Mouse (Mus musculus) liver, postnatal 0 days (tissue): ENCODE data around the gene Pim3. TPM values are rescaled to one million over a fixed set of nuclear protein-coding genes. Genes with fewer than 3 reads are reported as not detected.

Experiments used
- ATAC-seq: fragments of 200-750 bp; cut with Nextera tagmentation; 2 replicates; pipeline ENCODE4 v1.8.0; 2017; ENCODE audit warnings: mild to moderate bottlenecking, moderate library complexity
- DNase-seq: peaks from one replicate; pipeline ENCODE4 v3.0.0-alpha.2; 2016
- H3K27ac ChIP-seq: fragments of 300-500 bp; sonication (generic); 2 replicates; pipeline ENCODE4 v1.5.1; 2014; ENCODE audit warnings: antibody characterized with exemption, moderate library complexity, mild to moderate bottlenecking, low read depth
- H3K27me3 ChIP-seq: fragments of 300-500 bp; sonication (generic); 2 replicates; pipeline ENCODE4 v1.6.1; 2014; ENCODE audit warnings: low read length, control low read depth, mixed read lengths; ENCODE audit not compliant: insufficient read depth
- H3K36me3 ChIP-seq: fragments of 300-500 bp; sonication (generic); replicated peaks from 2 replicates; pipeline ENCODE4 v1.6.1; 2014; ENCODE audit warnings: mild to moderate bottlenecking, control low read depth, low read length, moderate library complexity, mixed read lengths; ENCODE audit not compliant: insufficient read depth
- H3K4me1 ChIP-seq: fragments of 300-500 bp; sonication (generic); 2 replicates; pipeline ENCODE4 v1.6.1; 2014; ENCODE audit warnings: antibody characterized with exemption, mild to moderate bottlenecking, control low read depth; ENCODE audit not compliant: insufficient read depth
- H3K4me2 ChIP-seq: fragments of 300-500 bp; sonication (generic); 2 replicates; pipeline ENCODE4 v1.6.1; 2014; ENCODE audit warnings: low read depth, mild to moderate bottlenecking, low read length, moderate library complexity, mixed read lengths
- H3K4me3 ChIP-seq: fragments of 300-500 bp; sonication (generic); 2 replicates; pipeline ENCODE4 v1.5.1; 2014; ENCODE audit warnings: low read depth, low read length
- H3K9ac ChIP-seq: fragments of 300-500 bp; sonication (generic); replicated peaks from 2 replicates; pipeline ENCODE4 v1.6.1; 2014; ENCODE audit warnings: mild to moderate bottlenecking, moderate library complexity
- H3K9me3 ChIP-seq: fragments of 300-500 bp; sonication (generic); 2 replicates; pipeline ENCODE4 v1.6.1; 2016; ENCODE audit warnings: mild to moderate bottlenecking, control low read depth, low read length, mixed read lengths
- CTCF ChIP-seq: sonication (generic); IDR thresholded peaks from 2 replicates; pipeline ENCODE4 v1.5.1; 2016; ENCODE audit warnings: antibody characterized with exemption, low read depth
- EP300 ChIP-seq: IDR thresholded peaks from 2 replicates; pipeline ENCODE4 v1.6.1; 2016; ENCODE audit warnings: antibody characterized with exemption, low read depth, mild to moderate bottlenecking
- WGBS: fragments of 180-500 bp; shearing (Covaris S2); extraction: QIAGEN DNeasy Blood & Tissue Kit; methylation state at CpG from one replicate; pipeline ENCODE4 v1.1.7; 2014; ENCODE audit not compliant: insufficient replicate concordance; 5-methylcytosine and 5-hydroxymethylcytosine counted together
- polyA plus RNA-seq: library from polyadenylated mRNA; unstranded; fragments of >200 nt; fragmentation: Nextera tagmentation; extraction: Ambion mirVana; gene quantifications from 2 replicates; pipeline ENCODE4 v1.2.1, GENCODE M21; 2015

The Pim3 gene
- polyA plus RNA-seq, 1 experiment from 2014 or later: 34.2 TPM

DNA sequence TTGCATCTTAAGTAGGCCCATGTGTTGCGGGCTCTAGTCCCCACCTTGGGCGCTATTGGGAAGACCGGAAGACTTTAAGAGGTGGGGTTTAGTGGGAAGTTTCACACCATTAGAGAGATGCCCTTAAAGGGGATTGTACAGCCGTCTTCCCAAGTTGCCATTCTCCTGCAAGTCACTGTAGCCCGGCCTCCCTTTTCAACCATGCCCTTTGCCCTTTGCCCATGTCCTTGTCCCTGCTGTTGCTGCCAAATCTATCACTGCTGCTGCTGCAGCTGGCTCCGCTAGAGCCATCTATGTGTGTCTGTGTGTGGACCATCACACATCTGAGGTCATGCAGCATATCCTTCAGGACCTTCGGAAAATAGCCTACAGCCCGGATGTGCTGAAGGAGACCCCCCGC, 29.4 kb upstream of the Pim3 start:
- Histone ChIP-seq H3K27ac (peak overlapping the region; percentile 89), H3K27me3 (no peaks in the 10 kb centered on the region), H3K4me1 (peaks cover 14% of the 10 kb centered on the region), H3K9me3 (no peaks in the 10 kb centered on the region), H3K9ac (no peak overlapping the region), H3K4me3 (no peak overlapping the region), H3K36me3 (no peaks in the 10 kb centered on the region), H3K4me2 (no peak overlapping the region)
- DNase-seq (no peak), ATAC-seq (no peak)
- WGBS: 69% methylated on average over 9 of the region's 9 CpGs
- TF ChIP-seq CTCF: no peak
- TF ChIP-seq EP300: no peak

DNA sequence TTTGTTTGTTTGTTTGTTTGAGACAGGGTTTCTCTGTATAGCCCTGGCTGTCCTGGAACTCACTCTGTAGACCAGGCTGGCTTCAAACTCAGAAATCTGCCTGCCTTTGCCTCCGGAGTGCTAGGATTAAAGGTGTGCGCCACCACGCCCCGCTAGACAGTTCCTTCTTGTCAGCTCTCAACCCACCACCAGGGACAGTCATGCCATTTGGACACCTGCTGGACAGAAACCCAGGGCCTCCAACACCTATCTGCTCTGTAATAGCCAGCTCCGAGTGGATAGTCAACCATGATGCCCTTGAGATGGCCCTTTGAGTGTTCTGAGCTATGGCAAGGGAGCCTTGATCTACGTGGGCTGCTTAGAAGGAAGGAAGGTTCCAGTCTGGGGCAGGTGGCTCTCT, 26.0 kb upstream of the Pim3 start:
- peak overlapping the region; percentile 51 for H3K9ac ChIP-seq
- no peaks in the 10 kb centered on the region for H3K9me3 ChIP-seq
- no peaks in the 10 kb centered on the region for H3K27me3 ChIP-seq
- H3K4me1 ChIP-seq: peaks cover 18% of the 10 kb centered on the region
- 60% methylated on average over 6 of the region's 6 CpGs for WGBS
- no peaks in the 10 kb centered on the region for H3K36me3 ChIP-seq
- ATAC-seq (peak; percentile 35; the same call in 1 of the 2 replicates), DNase-seq (no peak)
- TF ChIP-seq EP300: no peak
- peak; percentile 54 for TF ChIP-seq CTCF
- peak overlapping the region; percentile 50; the same call in 1 of the 2 replicates for H3K4me3 ChIP-seq
- peak overlapping the region; percentile 73 for H3K4me2 ChIP-seq
- peak overlapping the region; percentile 87 for H3K27ac ChIP-seq

DNA sequence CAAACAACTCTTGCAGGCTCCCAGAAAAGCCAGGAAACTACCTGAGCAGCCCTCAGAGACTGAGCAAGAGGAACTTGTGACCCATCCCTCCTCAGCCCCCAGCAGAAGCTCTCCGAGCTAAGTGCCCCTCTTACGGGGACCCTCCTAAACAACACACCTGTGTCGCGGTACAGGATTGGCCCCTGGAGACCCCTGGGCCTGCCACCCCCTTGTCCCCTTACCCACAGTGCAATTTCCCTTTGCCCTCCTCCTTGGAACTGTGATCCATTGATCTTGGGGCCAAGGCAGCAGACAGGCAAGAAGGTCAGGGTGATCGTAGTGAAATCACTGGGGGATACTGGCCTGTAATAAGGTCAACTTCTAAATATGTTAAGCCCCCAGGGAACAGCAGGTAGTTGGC, 25.4 kb upstream of the Pim3 start:
- H3K4me1 ChIP-seq: peaks cover 17% of the 10 kb centered on the region
- DNase-seq: no peak
- H3K9ac ChIP-seq: peak overlapping the region; percentile 51
- no peak for ATAC-seq
- H3K27me3 ChIP-seq: no peaks in the 10 kb centered on the region
- no peaks in the 10 kb centered on the region for H3K36me3 ChIP-seq
- TF ChIP-seq EP300 (no peak), CTCF (no peak)
- H3K4me3 ChIP-seq: peak overlapping the region; percentile 50
- WGBS: 67% methylated on average over 5 of the region's 5 CpGs
- peak overlapping the region; percentile 87 for H3K27ac ChIP-seq
- peak overlapping the region; percentile 73 for H3K4me2 ChIP-seq
- no peaks in the 10 kb centered on the region for H3K9me3 ChIP-seq

DNA sequence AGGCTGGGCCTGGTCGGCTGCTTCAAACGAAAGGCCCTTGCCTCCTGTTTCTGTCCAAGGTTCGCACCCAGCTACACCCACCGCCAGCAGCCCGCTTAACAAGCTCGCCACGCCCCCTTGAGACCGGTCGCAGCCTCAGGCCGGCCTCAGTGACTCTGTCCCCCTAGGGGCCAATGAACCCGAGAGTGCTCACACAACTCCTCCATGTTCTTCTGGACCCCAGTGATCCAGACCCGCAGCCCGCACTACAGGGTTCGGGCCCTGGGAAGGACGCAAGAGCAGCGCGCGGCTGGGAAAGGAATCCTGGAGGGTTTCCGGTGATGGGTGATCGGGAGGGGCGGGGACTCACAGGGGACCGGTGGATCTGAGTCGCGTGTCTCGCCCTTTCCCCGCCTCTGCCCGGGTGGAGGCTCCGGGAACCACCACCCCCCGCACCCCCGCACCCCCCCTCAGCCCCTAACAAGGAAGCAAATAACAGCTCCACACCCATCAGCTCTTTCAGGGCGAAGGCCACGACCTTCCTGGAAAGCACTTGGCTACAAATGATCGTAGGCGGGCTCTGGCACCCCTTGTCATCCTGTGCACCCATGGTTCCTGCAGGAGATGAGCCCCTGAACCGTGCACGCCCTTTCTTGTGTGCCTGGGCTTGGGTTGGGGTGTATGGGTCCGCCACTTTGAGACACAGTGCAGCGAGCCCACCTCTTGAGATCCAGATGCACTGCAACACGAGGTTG, 24.6 kb upstream of the Pim3 start:
- ATAC-seq (peak; percentile 81), DNase-seq (peak; percentile 79)
- peaks cover 14% of the 10 kb centered on the region for H3K4me1 ChIP-seq
- H3K27ac ChIP-seq: peak overlapping the region; percentile 87
- no peaks in the 10 kb centered on the region for H3K27me3 ChIP-seq
- H3K4me3 ChIP-seq: peak overlapping the region; percentile 50
- H3K9ac ChIP-seq: peak overlapping the region; percentile 54
- H3K4me2 ChIP-seq: peak overlapping the region; percentile 73
- no peaks in the 10 kb centered on the region for H3K36me3 ChIP-seq
- no peak for TF ChIP-seq EP300
- peak; percentile 30 for TF ChIP-seq CTCF
- under 1% methylated on average over 32 of the region's 39 CpGs for WGBS
- H3K9me3 ChIP-seq: no peaks in the 10 kb centered on the region

DNA sequence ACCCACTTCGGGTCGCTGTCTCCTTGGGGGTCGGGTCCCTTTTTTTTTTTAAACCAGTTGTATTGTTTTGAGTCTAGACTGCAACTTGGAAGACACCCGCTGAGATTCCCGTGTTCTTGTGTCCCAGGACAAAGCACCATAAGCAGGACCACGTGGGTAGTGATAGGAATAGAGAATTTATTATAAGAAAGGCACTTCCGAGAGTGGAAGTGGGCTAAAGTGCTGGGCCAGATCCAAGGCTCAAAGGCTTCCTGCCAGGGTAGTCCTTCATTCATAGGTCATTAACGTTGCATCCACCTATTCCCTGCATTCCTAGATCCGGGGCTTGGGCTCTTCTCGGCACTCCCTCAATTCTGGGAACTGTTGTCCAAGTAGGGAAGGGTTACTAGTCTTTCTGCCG, 24.0 kb upstream of the Pim3 start:
- ATAC-seq (no peak), DNase-seq (no peak)
- no peaks in the 10 kb centered on the region for H3K27me3 ChIP-seq
- H3K4me2 ChIP-seq: peak overlapping the region; percentile 73
- peaks cover 14% of the 10 kb centered on the region for H3K4me1 ChIP-seq
- 1% methylated on average over 11 of the region's 11 CpGs for WGBS
- peak overlapping the region; percentile 54 for H3K9ac ChIP-seq
- no peaks in the 10 kb centered on the region for H3K9me3 ChIP-seq
- H3K4me3 ChIP-seq: peak overlapping the region; percentile 50
- TF ChIP-seq CTCF: no peak
- no peak for TF ChIP-seq EP300
- H3K27ac ChIP-seq: peak overlapping the region; percentile 87
- no peaks in the 10 kb centered on the region for H3K36me3 ChIP-seq

GRCm38 (mm10) chr15:88839271-88839670, 22.7 kb upstream of the Pim3 start:
- DNase-seq: peak; percentile 47
- ATAC-seq: no peak
- H3K27ac ChIP-seq: peak overlapping the region; percentile 59
- H3K4me3 ChIP-seq: no peak overlapping the region
- H3K27me3 ChIP-seq: no peaks in the 10 kb centered on the region
- WGBS: 31% methylated on average over 9 of the region's 9 CpGs
- H3K36me3 ChIP-seq: no peaks in the 10 kb centered on the region
- no peak overlapping the region for H3K9ac ChIP-seq
- no peak overlapping the region for H3K4me2 ChIP-seq
- H3K9me3 ChIP-seq: no peaks in the 10 kb centered on the region
- TF ChIP-seq CTCF (no peak), EP300 (no peak)
- H3K4me1 ChIP-seq: peaks cover 14% of the 10 kb centered on the region
